Mouse (Mus musculus): ENCODE measurements at regions not wholly inside any gene's neighbourhood (a gene's known extent, or its start where the extent isn't known, plus 50 kb on each side); places are given as distances from the start of the nearest gene placed in this dataset.

- no peak overlapping the region for H3K27ac ChIP-seq (ENCODE audit: low read depth, low read length)
- H3K9ac ChIP-seq: no peak overlapping the region
- ATAC-seq (no peak), DNase-seq (no peak)
- no peak overlapping the region for H3K4me3 ChIP-seq (ENCODE audit: low read depth, low read length)
- no peak for TF ChIP-seq CTCF (IDR thresholded peaks at IDR 0.05; ENCODE audit: low read depth)
- WGBS: 82% methylated on average over 2 of the region's 2 CpGs
- no peaks in the 10 kb centered on the region for H3K4me1 ChIP-seq (ENCODE audit: insufficient read depth)
- H3K9me3 ChIP-seq (ENCODE audit: low read length): no peaks in the 10 kb centered on the region
- H3K36me3 ChIP-seq (ENCODE audit: insufficient read depth): no peaks in the 10 kb centered on the region
- no peaks in the 10 kb centered on the region for H3K27me3 ChIP-seq (ENCODE audit: insufficient read depth, low read length)
- H3K4me2 ChIP-seq (ENCODE audit: low read depth): no peak overlapping the region
Measured at GRCm38 (mm10) chr4:10149911-10150310, 724.4 kb upstream of the 2610301B20Rik start.

DNA sequence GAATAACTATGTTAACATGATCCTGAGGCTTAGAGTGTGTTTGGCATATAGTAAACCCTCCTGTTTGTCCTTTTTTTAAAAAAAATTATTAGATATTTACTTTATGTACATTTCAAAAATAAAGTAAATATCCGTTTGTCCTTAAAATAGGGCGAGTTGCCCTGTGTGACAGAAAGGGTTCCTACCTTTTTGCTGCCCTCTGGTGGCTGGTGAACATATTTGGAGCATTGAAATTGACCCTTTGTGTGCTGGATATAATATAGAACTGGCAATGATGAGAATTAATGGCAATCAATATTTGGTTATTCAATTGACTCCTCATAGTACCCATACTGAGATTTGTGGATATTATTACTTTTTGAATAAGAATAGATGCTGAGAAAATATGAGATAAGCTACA lies 723.8 kb upstream of the 2610301B20Rik start:
- DNase-seq: peak; percentile 6
- H3K4me1 ChIP-seq (ENCODE audit: insufficient read depth): no peaks in the 10 kb centered on the region
- WGBS: 9% methylated on average over 2 of the region's 2 CpGs

DNA sequence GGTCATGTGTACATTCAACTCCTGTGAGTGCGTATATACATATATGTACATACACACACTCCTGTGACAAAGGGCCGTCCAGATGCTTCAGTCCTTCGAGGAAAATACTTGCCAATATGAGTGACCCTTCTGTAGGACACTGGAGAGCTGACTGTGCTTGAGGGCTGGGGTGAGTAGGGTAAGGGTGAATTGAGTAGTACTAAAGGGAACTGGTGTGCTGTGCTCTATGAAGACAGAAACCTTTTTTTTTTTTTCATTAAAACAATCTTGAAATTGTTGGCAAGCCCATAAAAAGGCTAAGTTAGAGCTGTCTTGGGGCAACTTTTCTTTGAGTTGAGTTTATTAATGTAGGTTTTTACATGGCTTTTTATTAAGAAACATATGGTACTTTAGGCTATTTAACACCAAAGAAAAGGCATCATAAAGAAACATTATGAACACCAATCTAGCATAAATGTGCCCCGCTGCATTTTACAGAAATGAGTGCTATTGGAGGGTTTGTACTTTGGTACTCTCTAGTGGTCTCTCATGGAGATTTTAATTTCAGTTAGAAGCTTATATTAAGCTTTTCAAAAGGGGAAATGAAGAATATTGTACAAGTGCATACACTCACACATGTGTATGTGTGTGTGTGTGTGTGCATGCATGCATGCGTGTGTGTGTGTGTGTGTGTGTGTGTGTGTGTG lies 718.5 kb upstream of the 2610301B20Rik start:
- no peak for DNase-seq
- WGBS: 93% methylated on average over 5 of the region's 5 CpGs
- H3K4me1 ChIP-seq (ENCODE audit: insufficient read depth): no peaks in the 10 kb centered on the region
- no peak overlapping the region for H3K9ac ChIP-seq
- H3K4me3 ChIP-seq (ENCODE audit: low read depth, low read length): no peak overlapping the region
- no peak for ATAC-seq
- no peaks in the 10 kb centered on the region for H3K27me3 ChIP-seq (ENCODE audit: insufficient read depth, low read length)
- no peak overlapping the region for H3K4me2 ChIP-seq (ENCODE audit: low read depth)
- no peak for TF ChIP-seq CTCF (IDR thresholded peaks at IDR 0.05; ENCODE audit: low read depth)
- H3K9me3 ChIP-seq (ENCODE audit: low read length): no peaks in the 10 kb centered on the region
- H3K27ac ChIP-seq (ENCODE audit: low read depth, low read length): no peak overlapping the region
- H3K36me3 ChIP-seq (ENCODE audit: insufficient read depth): no peaks in the 10 kb centered on the region

More for the DNA sequence above, 723.8 kb upstream of the 2610301B20Rik start:
- Histone ChIP-seq H3K4me3 (ENCODE audit: low read depth, low read length) (no peak overlapping the region), H3K4me2 (ENCODE audit: low read depth) (no peak overlapping the region), H3K9ac (no peak overlapping the region), H3K9me3 (ENCODE audit: low read length) (no peaks in the 10 kb centered on the region), H3K27ac (ENCODE audit: low read depth, low read length) (no peak overlapping the region), H3K36me3 (ENCODE audit: insufficient read depth) (no peaks in the 10 kb centered on the region), H3K27me3 (ENCODE audit: insufficient read depth, low read length) (no peaks in the 10 kb centered on the region)
- ATAC-seq: no peak
- peak; percentile 57 for TF ChIP-seq CTCF (IDR thresholded peaks at IDR 0.05; ENCODE audit: low read depth)

DNA sequence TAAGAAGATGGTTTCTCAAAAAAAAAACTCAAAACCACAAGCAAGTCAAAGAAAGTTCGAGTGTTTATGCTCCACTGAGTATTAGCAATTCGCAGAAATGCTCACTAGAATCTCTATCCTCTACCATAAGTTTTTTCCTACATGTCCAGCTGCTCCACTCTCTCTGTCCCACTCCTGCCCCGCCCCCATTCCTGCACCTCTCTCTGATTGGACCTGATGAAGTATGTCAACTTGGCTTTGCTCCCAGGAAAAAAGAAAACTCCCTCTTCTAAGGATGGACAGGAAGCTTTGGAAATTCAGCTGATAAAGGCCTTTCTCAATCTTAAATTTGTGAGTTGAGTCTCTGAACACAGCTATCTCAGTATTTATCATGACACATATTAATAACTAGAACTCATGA lies 684.4 kb upstream of the 2610301B20Rik start:
- no peak for DNase-seq
- no peak for TF ChIP-seq CTCF (IDR thresholded peaks at IDR 0.05; ENCODE audit: low read depth)
- Histone ChIP-seq H3K4me2 (ENCODE audit: low read depth) (no peak overlapping the region), H3K4me3 (ENCODE audit: low read depth, low read length) (no peak overlapping the region), H3K4me1 (ENCODE audit: insufficient read depth) (no peaks in the 10 kb centered on the region), H3K36me3 (ENCODE audit: insufficient read depth) (no peaks in the 10 kb centered on the region), H3K9me3 (ENCODE audit: low read length) (no peaks in the 10 kb centered on the region), H3K27ac (ENCODE audit: low read depth, low read length) (no peak overlapping the region), H3K9ac (no peak overlapping the region), H3K27me3 (ENCODE audit: insufficient read depth, low read length) (no peaks in the 10 kb centered on the region)
- no peak for ATAC-seq
- WGBS: 84% methylated on average over 3 of the region's 3 CpGs

GRCm38 (mm10) chr4:10197245-10197943 lies 676.9 kb upstream of the 2610301B20Rik start:
- no peak for TF ChIP-seq CTCF (IDR thresholded peaks at IDR 0.05; ENCODE audit: low read depth)
- no peaks in the 10 kb centered on the region for H3K27me3 ChIP-seq (ENCODE audit: insufficient read depth, low read length)
- no peaks in the 10 kb centered on the region for H3K9me3 ChIP-seq (ENCODE audit: low read length)
- no peak overlapping the region for H3K9ac ChIP-seq
- H3K27ac ChIP-seq (ENCODE audit: low read depth, low read length): no peak overlapping the region
- WGBS: 90% methylated on average over 1 of the region's 1 CpGs
- no peak overlapping the region for H3K4me3 ChIP-seq (ENCODE audit: low read depth, low read length)
- H3K4me1 ChIP-seq (ENCODE audit: insufficient read depth): no peaks in the 10 kb centered on the region
- ATAC-seq (peak; percentile 78), DNase-seq (peak; percentile 8)
- H3K36me3 ChIP-seq (ENCODE audit: insufficient read depth): no peaks in the 10 kb centered on the region
- no peak overlapping the region for H3K4me2 ChIP-seq (ENCODE audit: low read depth)

DNA sequence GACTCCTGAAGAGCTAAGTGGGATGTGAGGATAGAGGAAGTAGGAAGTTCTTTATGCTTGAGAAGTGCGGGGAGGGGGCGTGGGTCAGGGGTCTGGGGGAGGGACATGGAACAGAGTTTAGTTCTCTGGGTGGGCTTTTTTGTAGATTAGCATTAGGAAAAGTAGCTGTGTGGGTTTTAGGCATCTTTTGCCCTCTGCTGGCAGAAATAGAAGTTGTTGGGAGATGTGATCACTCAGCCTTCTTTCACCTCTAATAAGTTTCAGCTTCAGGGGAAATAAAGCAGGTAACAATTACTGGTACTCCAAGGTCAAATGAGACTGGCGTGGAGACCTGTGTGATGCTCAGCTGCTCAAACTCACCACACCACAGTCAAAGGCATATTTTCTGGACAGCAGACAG lies 672.5 kb upstream of the 2610301B20Rik start:
- H3K4me3 ChIP-seq (ENCODE audit: low read depth, low read length): no peak overlapping the region
- DNase-seq: peak; percentile 22
- no peak overlapping the region for H3K4me2 ChIP-seq (ENCODE audit: low read depth)
- no peaks in the 10 kb centered on the region for H3K27me3 ChIP-seq (ENCODE audit: insufficient read depth, low read length)
- WGBS: 48% methylated on average over 3 of the region's 3 CpGs
- H3K9me3 ChIP-seq (ENCODE audit: low read length): no peaks in the 10 kb centered on the region
- H3K4me1 ChIP-seq (ENCODE audit: insufficient read depth): no peaks in the 10 kb centered on the region
- no peak overlapping the region for H3K27ac ChIP-seq (ENCODE audit: low read depth, low read length)
- no peak overlapping the region for H3K9ac ChIP-seq
- ATAC-seq: peak; percentile 40; the same call in 1 of the 2 replicates
- H3K36me3 ChIP-seq (ENCODE audit: insufficient read depth): no peaks in the 10 kb centered on the region
- TF ChIP-seq CTCF (IDR thresholded peaks at IDR 0.05; ENCODE audit: low read depth): peak; percentile 47

GRCm38 (mm10) chr4:10204224-10204623 lies 670.1 kb upstream of the 2610301B20Rik start:
- WGBS: 89% methylated on average over 1 of the region's 1 CpGs
- TF ChIP-seq CTCF (IDR thresholded peaks at IDR 0.05; ENCODE audit: low read depth): no peak
- no peaks in the 10 kb centered on the region for H3K27me3 ChIP-seq (ENCODE audit: insufficient read depth, low read length)
- DNase-seq: no peak
- H3K9ac ChIP-seq: no peak overlapping the region
- H3K4me1 ChIP-seq (ENCODE audit: insufficient read depth): no peaks in the 10 kb centered on the region
- H3K36me3 ChIP-seq (ENCODE audit: insufficient read depth): no peaks in the 10 kb centered on the region
- H3K4me3 ChIP-seq (ENCODE audit: low read depth, low read length): no peak overlapping the region
- no peak for ATAC-seq
- no peaks in the 10 kb centered on the region for H3K9me3 ChIP-seq (ENCODE audit: low read length)
- H3K4me2 ChIP-seq (ENCODE audit: low read depth): no peak overlapping the region
- no peak overlapping the region for H3K27ac ChIP-seq (ENCODE audit: low read depth, low read length)
